Mouse (Mus musculus): ENCODE measurements around the gene Plekha1. TPM values are rescaled to one million over a fixed set of nuclear protein-coding genes. Genes with fewer than 3 reads are reported as not detected.

Gene Plekha1
- polyA plus RNA-seq (2015; fragmentation: Nextera tagmentation; extraction: Ambion mirVana) = 57.2 and 64.6 TPM in 2 replicates

DNA sequence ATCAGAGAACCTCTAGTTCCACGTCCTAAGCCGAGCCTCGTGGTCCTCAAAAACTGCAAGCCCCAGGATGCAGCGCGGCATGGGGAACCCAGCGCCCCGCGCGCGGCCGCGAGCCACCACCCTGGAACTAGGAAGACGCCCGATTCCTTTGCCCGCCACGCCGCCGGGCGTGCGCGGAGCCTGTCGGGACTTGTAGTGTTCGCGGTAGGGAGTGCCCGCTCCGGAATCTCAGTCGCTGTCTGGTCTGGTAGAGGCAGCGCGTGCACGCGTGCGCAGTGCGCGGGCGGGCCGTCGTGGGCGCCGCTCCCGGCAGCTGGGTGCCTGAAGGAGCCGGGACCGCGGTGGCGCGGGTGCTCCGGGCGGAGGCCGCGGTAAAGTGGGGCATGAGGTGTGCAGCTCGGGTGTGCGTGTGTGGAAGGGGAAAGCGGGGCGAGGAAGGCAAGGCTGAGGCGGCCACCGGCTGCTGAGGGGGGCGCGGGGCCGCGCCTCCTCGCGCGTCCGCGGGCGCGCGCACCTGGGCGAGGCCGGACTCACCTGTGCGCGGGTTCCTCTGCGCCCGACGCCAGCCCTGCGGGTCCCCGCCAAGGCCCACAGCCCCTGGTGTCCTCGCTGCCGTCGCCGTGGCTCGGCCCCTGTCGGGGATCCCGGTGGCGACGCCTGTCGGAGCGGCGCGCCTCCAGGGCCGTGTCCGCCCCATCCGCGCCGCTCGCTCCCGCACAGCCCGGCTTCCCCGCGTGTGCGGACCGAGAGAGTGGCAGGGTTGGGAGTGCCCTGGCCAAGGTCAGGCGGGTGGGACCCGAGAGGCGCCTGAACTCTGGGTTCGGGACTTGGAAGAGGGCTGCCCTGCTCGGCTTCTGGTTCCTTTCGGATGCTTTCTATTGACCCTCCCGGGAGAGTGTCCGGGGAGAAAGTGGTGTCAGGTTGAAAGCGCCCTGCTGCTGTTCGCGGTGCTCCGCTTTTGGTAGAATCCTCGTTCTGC lies at the start of gene Plekha1:
Gene Plekha1 (plus strand): TSS at position 144 of the 979 bp plus-strand sequence.
- under 1% methylated on average over 106 of the region's 114 CpGs for WGBS
- peak within 1 kb of the TSS; percentile 89 for H3K4me3 ChIP-seq (replicated peaks; ENCODE audit: low read length)
- ATAC-seq (ENCODE audit: insufficient read depth, low FRiP score) = peak; percentile 99
- peak within 1 kb of the TSS; percentile 93 for H3K9ac ChIP-seq (ENCODE audit: low read length)
- no peaks in the 10 kb centered on the region for H3K36me3 ChIP-seq (ENCODE audit: control insufficient read depth, insufficient read depth, low read length)
- peak within 1 kb of the TSS; percentile 64 for H3K4me2 ChIP-seq (ENCODE audit: low read depth, low read length)
- H3K27ac ChIP-seq (ENCODE audit: low read length) = peak within 1 kb of the TSS; percentile 79
- H3K4me1 ChIP-seq (ENCODE audit: control insufficient read depth, insufficient read depth, low read length) = peaks cover 20% of the 10 kb centered on the region
- no peaks in the 10 kb centered on the region for H3K27me3 ChIP-seq (ENCODE audit: control insufficient read depth, insufficient read depth, low read length)
- H3K9me3 ChIP-seq (replicated peaks; ENCODE audit: control insufficient read depth, low read length) = no peaks in the 10 kb centered on the region

DNA sequence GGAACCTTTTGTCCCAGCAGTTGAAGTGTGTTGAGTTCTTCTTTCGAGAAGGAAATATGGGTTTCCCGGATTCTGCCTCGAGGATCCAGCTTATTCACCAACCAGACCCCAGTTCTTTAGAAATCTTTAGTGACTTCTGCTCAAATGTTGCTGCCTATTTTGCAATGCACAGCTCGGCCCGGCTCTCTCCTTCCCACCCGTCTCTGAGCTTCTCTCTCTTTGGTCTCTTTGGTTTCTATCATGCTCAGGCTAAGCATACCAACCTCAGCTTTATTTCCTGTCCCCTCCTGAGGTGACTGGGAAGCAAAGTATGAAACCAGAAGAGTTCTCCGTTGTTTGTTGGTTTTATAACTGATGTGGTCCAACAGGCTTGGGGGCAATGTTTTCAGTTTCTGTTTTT lies 49.3 kb upstream of the Plekha1 start:
- Histone ChIP-seq H3K9ac (ENCODE audit: low read length) (no peak overlapping the region), H3K27ac (ENCODE audit: low read length) (no peak overlapping the region), H3K4me1 (ENCODE audit: control insufficient read depth, insufficient read depth, low read length) (no peaks in the 10 kb centered on the region; the same call in 1 of the 2 replicates), H3K36me3 (ENCODE audit: control insufficient read depth, insufficient read depth, low read length) (no peaks in the 10 kb centered on the region), H3K27me3 (ENCODE audit: control insufficient read depth, insufficient read depth, low read length) (no peaks in the 10 kb centered on the region), H3K4me3 (replicated peaks; ENCODE audit: low read length) (no peak overlapping the region), H3K4me2 (ENCODE audit: low read depth, low read length) (no peak overlapping the region), H3K9me3 (replicated peaks; ENCODE audit: control insufficient read depth, low read length) (no peaks in the 10 kb centered on the region)
- 79% methylated on average over 7 of the region's 7 CpGs for WGBS
- ATAC-seq (ENCODE audit: insufficient read depth, low FRiP score) = no peak

DNA sequence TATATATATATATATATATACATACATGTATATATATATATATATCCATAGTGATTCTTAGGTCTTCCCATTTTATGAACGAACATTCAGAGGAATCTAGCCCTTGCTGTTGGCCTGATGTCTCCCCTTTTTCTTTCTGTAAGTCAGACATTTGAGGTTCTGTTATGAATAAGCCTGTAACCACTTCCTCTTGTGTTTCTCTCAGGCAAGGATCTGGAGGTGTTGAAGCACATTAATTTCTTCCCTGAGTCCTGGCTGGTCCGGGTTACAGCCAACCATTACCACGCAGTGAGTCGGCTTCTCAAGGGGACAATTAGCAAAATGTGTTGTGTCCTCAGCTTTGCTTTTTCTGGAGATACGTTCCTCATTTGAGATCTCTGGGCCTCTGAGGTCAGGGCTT lies 46.7 kb upstream of the Plekha1 start:
- no peak overlapping the region for H3K9ac ChIP-seq (ENCODE audit: low read length)
- no peak for ATAC-seq (ENCODE audit: insufficient read depth, low FRiP score)
- H3K27me3 ChIP-seq (ENCODE audit: control insufficient read depth, insufficient read depth, low read length) = no peaks in the 10 kb centered on the region
- H3K4me3 ChIP-seq (replicated peaks; ENCODE audit: low read length) = no peak overlapping the region
- no peaks in the 10 kb centered on the region; the same call in 1 of the 2 replicates for H3K4me1 ChIP-seq (ENCODE audit: control insufficient read depth, insufficient read depth, low read length)
- H3K4me2 ChIP-seq (ENCODE audit: low read depth, low read length) = no peak overlapping the region
- WGBS = 68% methylated on average over 5 of the region's 5 CpGs
- H3K9me3 ChIP-seq (replicated peaks; ENCODE audit: control insufficient read depth, low read length) = no peaks in the 10 kb centered on the region
- H3K27ac ChIP-seq (ENCODE audit: low read length) = peak overlapping the region; percentile 79
- H3K36me3 ChIP-seq (ENCODE audit: control insufficient read depth, insufficient read depth, low read length) = no peaks in the 10 kb centered on the region

DNA sequence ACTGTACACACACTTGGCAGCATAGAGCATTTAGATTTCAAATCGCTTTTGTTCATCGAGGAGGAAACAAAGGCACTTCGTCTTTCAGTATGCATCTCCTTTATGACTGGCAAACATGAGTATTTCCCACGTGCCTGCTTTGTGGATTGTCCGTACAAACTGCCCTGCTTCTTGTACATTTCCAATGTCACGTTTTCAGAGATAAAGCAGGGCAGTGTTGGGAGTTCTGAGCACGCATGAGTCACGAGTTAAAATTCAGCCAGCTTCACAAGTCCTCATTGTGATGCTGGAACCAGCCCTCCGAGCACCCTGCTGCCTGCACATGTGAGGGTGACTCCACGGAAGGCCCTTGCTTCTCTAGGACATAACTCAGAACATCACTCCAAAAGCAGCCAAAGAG lies 45.9 kb upstream of the Plekha1 start:
- no peak overlapping the region for H3K4me3 ChIP-seq (replicated peaks; ENCODE audit: low read length)
- no peaks in the 10 kb centered on the region for H3K27me3 ChIP-seq (ENCODE audit: control insufficient read depth, insufficient read depth, low read length)
- no peak overlapping the region for H3K4me2 ChIP-seq (ENCODE audit: low read depth, low read length)
- H3K4me1 ChIP-seq (ENCODE audit: control insufficient read depth, insufficient read depth, low read length) = no peaks in the 10 kb centered on the region; the same call in 1 of the 2 replicates
- H3K27ac ChIP-seq (ENCODE audit: low read length) = peak overlapping the region; percentile 79
- H3K36me3 ChIP-seq (ENCODE audit: control insufficient read depth, insufficient read depth, low read length) = no peaks in the 10 kb centered on the region
- ATAC-seq (ENCODE audit: insufficient read depth, low FRiP score) = peak; percentile 86
- WGBS = 44% methylated on average over 10 of the region's 10 CpGs
- H3K9ac ChIP-seq (ENCODE audit: low read length) = no peak overlapping the region
- H3K9me3 ChIP-seq (replicated peaks; ENCODE audit: control insufficient read depth, low read length) = no peaks in the 10 kb centered on the region

DNA sequence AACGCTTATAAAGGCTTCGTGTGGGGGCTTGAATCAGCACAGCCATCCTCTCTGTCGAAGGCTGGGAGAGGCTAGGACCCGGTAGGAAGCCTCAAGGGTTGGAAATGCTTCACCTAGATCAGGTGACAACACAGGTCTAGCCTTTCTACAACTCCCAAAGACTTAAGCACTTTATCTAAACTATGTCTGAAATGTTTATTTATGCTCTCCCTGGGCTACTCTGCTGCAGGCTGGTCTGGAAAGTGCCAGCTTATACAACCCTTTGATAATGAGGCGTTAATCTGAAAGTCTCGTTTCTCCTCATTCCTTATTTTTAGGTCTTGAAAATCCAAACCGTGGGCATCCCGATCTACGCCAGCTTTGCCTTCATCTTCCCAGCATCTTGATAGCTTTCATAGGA lies 41.6 kb upstream of the Plekha1 start:
- ATAC-seq (ENCODE audit: insufficient read depth, low FRiP score) = no peak
- no peak overlapping the region for H3K9ac ChIP-seq (ENCODE audit: low read length)
- no peak overlapping the region for H3K27ac ChIP-seq (ENCODE audit: low read length)
- 32% methylated on average over 9 of the region's 9 CpGs for WGBS
- no peak overlapping the region for H3K4me3 ChIP-seq (replicated peaks; ENCODE audit: low read length)
- H3K27me3 ChIP-seq (ENCODE audit: control insufficient read depth, insufficient read depth, low read length) = no peaks in the 10 kb centered on the region
- H3K36me3 ChIP-seq (ENCODE audit: control insufficient read depth, insufficient read depth, low read length) = no peaks in the 10 kb centered on the region
- H3K4me1 ChIP-seq (ENCODE audit: control insufficient read depth, insufficient read depth, low read length) = no peaks in the 10 kb centered on the region; the same call in 1 of the 2 replicates
- no peaks in the 10 kb centered on the region for H3K9me3 ChIP-seq (replicated peaks; ENCODE audit: control insufficient read depth, low read length)
- H3K4me2 ChIP-seq (ENCODE audit: low read depth, low read length) = no peak overlapping the region

DNA sequence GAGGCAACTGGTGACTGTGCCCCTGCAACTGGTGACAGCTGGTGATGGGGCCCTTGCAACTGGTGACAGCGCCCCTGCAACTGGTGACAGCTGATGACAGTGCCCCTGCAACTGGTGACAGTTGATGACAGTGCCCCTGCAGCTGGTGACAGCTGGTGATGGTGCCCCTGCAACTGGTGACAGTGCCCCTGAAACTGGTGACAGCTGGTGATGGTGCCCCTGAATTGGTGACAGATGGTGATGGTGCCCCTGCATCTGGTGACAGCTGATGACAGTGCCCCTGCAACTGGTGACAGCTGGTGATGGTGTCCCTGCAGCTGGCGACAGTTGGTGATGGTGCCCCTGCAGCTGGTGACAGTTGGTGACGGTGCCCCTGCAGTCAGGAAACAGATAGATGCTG lies 39.2 kb upstream of the Plekha1 start:
- Histone ChIP-seq H3K4me2 (ENCODE audit: low read depth, low read length) (no peak overlapping the region), H3K4me3 (replicated peaks; ENCODE audit: low read length) (no peak overlapping the region), H3K4me1 (ENCODE audit: control insufficient read depth, insufficient read depth, low read length) (no peaks in the 10 kb centered on the region), H3K27ac (ENCODE audit: low read length) (no peak overlapping the region), H3K9me3 (replicated peaks; ENCODE audit: control insufficient read depth, low read length) (no peaks in the 10 kb centered on the region), H3K36me3 (ENCODE audit: control insufficient read depth, insufficient read depth, low read length) (no peaks in the 10 kb centered on the region), H3K9ac (ENCODE audit: low read length) (no peak overlapping the region), H3K27me3 (ENCODE audit: control insufficient read depth, insufficient read depth, low read length) (no peaks in the 10 kb centered on the region)
- WGBS = 79% methylated on average over 3 of the region's 3 CpGs
- no peak for ATAC-seq (ENCODE audit: insufficient read depth, low FRiP score)

DNA sequence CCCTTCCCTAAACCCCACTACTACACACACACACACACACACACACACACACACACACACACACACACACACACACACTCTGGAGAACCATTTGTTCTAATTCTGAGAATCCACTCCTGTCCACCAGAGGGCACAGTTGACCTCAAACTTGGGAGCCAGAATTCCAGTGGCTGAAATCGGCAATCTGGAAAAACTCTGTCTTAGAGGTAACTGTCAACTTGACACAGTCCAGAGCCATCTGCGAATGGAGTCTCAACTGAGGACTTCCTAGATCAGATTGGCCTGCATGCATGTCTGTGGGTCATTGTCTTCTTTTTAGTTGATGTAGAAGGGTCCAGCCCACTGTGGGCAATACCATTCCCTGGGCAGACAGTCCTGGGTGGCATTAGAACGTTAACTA lies 38.1 kb upstream of the Plekha1 start:
- no peak overlapping the region for H3K9ac ChIP-seq (ENCODE audit: low read length)
- H3K4me1 ChIP-seq (ENCODE audit: control insufficient read depth, insufficient read depth, low read length) = no peaks in the 10 kb centered on the region
- no peaks in the 10 kb centered on the region for H3K27me3 ChIP-seq (ENCODE audit: control insufficient read depth, insufficient read depth, low read length)
- H3K4me3 ChIP-seq (replicated peaks; ENCODE audit: low read length) = no peak overlapping the region
- H3K27ac ChIP-seq (ENCODE audit: low read length) = no peak overlapping the region
- no peak overlapping the region for H3K4me2 ChIP-seq (ENCODE audit: low read depth, low read length)
- H3K9me3 ChIP-seq (replicated peaks; ENCODE audit: control insufficient read depth, low read length) = no peaks in the 10 kb centered on the region
- H3K36me3 ChIP-seq (ENCODE audit: control insufficient read depth, insufficient read depth, low read length) = no peaks in the 10 kb centered on the region
- ATAC-seq (ENCODE audit: insufficient read depth, low FRiP score) = peak; percentile 54; the same call in 1 of the 2 replicates
- 33% methylated on average over 3 of the region's 3 CpGs for WGBS

DNA sequence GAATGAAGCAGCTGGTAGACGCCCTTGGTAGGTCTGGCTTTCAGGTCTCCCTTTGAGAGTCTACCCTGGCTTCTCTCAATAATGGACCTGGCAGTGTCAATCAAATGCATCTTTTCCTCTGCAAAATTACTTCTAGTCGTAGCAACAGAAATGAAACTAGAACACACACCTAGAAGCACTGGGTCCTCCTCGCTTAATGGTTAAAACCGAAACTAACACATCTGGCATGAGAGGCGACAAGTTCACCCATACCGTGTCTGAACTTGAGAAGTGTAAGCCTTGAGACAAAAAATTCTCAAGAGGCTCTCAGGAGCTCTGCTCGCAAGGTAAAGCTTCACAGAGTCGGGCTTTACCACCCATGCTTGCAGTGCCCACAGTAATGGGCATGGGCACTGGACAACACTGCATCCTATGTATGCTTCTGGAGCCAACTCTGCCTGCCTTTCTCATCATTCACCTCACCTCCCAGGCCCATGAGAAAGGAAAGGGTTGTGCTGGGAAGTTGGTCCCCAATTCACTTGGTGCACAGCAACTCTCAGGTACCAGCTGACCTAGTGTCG lies 37.6 kb upstream of the Plekha1 start:
- no peak overlapping the region for H3K9ac ChIP-seq (ENCODE audit: low read length)
- ATAC-seq (ENCODE audit: insufficient read depth, low FRiP score) = no peak
- no peak overlapping the region for H3K4me2 ChIP-seq (ENCODE audit: low read depth, low read length)
- no peaks in the 10 kb centered on the region for H3K9me3 ChIP-seq (replicated peaks; ENCODE audit: control insufficient read depth, low read length)
- H3K27ac ChIP-seq (ENCODE audit: low read length) = no peak overlapping the region
- no peak overlapping the region for H3K4me3 ChIP-seq (replicated peaks; ENCODE audit: low read length)
- H3K36me3 ChIP-seq (ENCODE audit: control insufficient read depth, insufficient read depth, low read length) = no peaks in the 10 kb centered on the region
- H3K4me1 ChIP-seq (ENCODE audit: control insufficient read depth, insufficient read depth, low read length) = no peaks in the 10 kb centered on the region
- 86% methylated on average over 9 of the region's 9 CpGs for WGBS
- no peaks in the 10 kb centered on the region for H3K27me3 ChIP-seq (ENCODE audit: control insufficient read depth, insufficient read depth, low read length)

DNA sequence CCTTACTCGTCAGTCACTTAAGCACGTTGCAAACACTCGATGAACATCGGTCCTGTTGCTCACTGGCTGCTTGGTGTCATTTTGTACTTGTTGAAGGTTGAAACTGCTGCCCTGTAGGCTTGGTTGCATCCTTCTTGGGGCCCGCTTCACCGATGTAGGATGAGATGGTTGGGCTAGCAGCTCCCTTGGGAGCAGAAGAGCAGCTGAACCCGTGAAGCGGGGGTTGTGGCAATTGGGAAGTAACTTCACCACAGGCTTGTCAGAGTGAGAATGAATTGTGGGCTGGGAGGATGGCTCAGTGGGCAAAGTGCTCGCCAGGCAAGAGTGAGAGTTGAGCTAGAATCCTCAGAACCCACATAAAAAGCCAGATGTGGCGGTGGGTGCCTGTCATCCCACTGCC lies 37.1 kb upstream of the Plekha1 start:
- Histone ChIP-seq H3K4me1 (ENCODE audit: control insufficient read depth, insufficient read depth, low read length) (no peaks in the 10 kb centered on the region), H3K9me3 (replicated peaks; ENCODE audit: control insufficient read depth, low read length) (no peaks in the 10 kb centered on the region), H3K36me3 (ENCODE audit: control insufficient read depth, insufficient read depth, low read length) (no peaks in the 10 kb centered on the region), H3K9ac (ENCODE audit: low read length) (no peak overlapping the region), H3K27ac (ENCODE audit: low read length) (no peak overlapping the region), H3K27me3 (ENCODE audit: control insufficient read depth, insufficient read depth, low read length) (no peaks in the 10 kb centered on the region), H3K4me2 (ENCODE audit: low read depth, low read length) (no peak overlapping the region), H3K4me3 (replicated peaks; ENCODE audit: low read length) (no peak overlapping the region)
- 90% methylated on average over 10 of the region's 10 CpGs for WGBS
- ATAC-seq (ENCODE audit: insufficient read depth, low FRiP score) = no peak
